Mouse (Mus musculus): ENCODE measurements at regions not wholly inside any gene's neighbourhood (a gene's known extent, or its start where the extent isn't known, plus 50 kb on each side); places are given as distances from the start of the nearest gene placed in this dataset.

- DNase-seq (ENCODE audit: low spot score in 2 of 2): no peak
These were observed 142.5 kb downstream of the Cdc5l start for GRCm38 (mm10) chr17:45291052-45291451.

- no peak for DNase-seq (ENCODE audit: low spot score in 2 of 2)
These were observed 147.8 kb downstream of the Cdc5l start for GRCm38 (mm10) chr17:45285621-45286189.

- DNase-seq (ENCODE audit: low spot score in 2 of 2): no peak
These were observed 152.0 kb downstream of the Cdc5l start for GRCm38 (mm10) chr17:45281554-45281953.

GRCm38 (mm10) chr17:45279811-45280205 is 153.7 kb downstream of the Cdc5l start:
- DNase-seq (ENCODE audit: low spot score in 2 of 2): no peak

GRCm38 (mm10) chr17:45279075-45279810 is 154.3 kb downstream of the Cdc5l start:
- no peak for DNase-seq (ENCODE audit: low spot score in 2 of 2)

- no peak for DNase-seq (ENCODE audit: low spot score in 2 of 2)
These were observed 156.0 kb downstream of the Cdc5l start for GRCm38 (mm10) chr17:45277516-45277915.

GRCm38 (mm10) chr17:45276686-45277405 is 156.7 kb downstream of the Cdc5l start:
- DNase-seq (ENCODE audit: low spot score in 2 of 2): no peak

GRCm38 (mm10) chr17:45274894-45275293 is 158.6 kb downstream of the Cdc5l start:
- DNase-seq (ENCODE audit: low spot score in 2 of 2): no peak

GRCm38 (mm10) chr17:45266776-45267175 is 166.8 kb downstream of the Cdc5l start:
- no peak for DNase-seq (ENCODE audit: low spot score in 2 of 2)

- no peak for DNase-seq (ENCODE audit: low spot score in 2 of 2)
These were observed 167.9 kb downstream of the Cdc5l start for GRCm38 (mm10) chr17:45265587-45265986.

GRCm38 (mm10) chr17:45264434-45264833 is 169.1 kb downstream of the Cdc5l start:
- no peak for DNase-seq (ENCODE audit: low spot score in 2 of 2)

- no peak for DNase-seq (ENCODE audit: low spot score in 2 of 2)
These were observed 173.1 kb downstream of the Cdc5l start for GRCm38 (mm10) chr17:45260421-45260820.

- DNase-seq (ENCODE audit: low spot score in 2 of 2): no peak
These were observed 175.5 kb downstream of the Cdc5l start for GRCm38 (mm10) chr17:45258007-45258406.

- DNase-seq (ENCODE audit: low spot score in 2 of 2): no peak
These were observed 180.8 kb downstream of the Cdc5l start for GRCm38 (mm10) chr17:45252593-45253230.

- DNase-seq (ENCODE audit: low spot score in 2 of 2): peak; percentile 39 to 75
These were observed 182.4 kb downstream of the Cdc5l start for GRCm38 (mm10) chr17:45251034-45251730.

GRCm38 (mm10) chr17:45250450-45250849 is 183.1 kb downstream of the Cdc5l start:
- DNase-seq (ENCODE audit: low spot score in 2 of 2): no peak

- DNase-seq (ENCODE audit: low spot score in 2 of 2): no peak
These were observed 186.1 kb downstream of the Cdc5l start for GRCm38 (mm10) chr17:45247142-45248137.

- no peak for DNase-seq (ENCODE audit: low spot score in 2 of 2)
These were observed 188.7 kb downstream of the Cdc5l start for GRCm38 (mm10) chr17:45244870-45245269.

GRCm38 (mm10) chr17:45243103-45243502 is 190.4 kb downstream of the Cdc5l start:
- no peak for DNase-seq (ENCODE audit: low spot score in 2 of 2)

GRCm38 (mm10) chr17:45242076-45242475 is 191.5 kb downstream of the Cdc5l start:
- no peak for DNase-seq (ENCODE audit: low spot score in 2 of 2)

Measured in frontal cortex, postnatal 10 days (tissue).